Mouse (Mus musculus) heart, postnatal 0 days (tissue): Measurements from ENCODE around the gene Ppox. TPM values are rescaled to one million over a fixed set of nuclear protein-coding genes. Genes with fewer than 3 reads are reported as not detected.

Experiments
- ATAC-seq: fragments of 200-750 bp; cut with Nextera tagmentation; 2 replicates; pipeline ENCODE4 v1.8.0; 2017; ENCODE audit warnings: low read depth, moderate number of reproducible peaks, moderate library complexity; ENCODE audit not compliant: insufficient read depth
- DNase-seq: peaks from one replicate; pipeline ENCODE4 v3.0.0-alpha.2; 2016; ENCODE audit warnings: low spot score
- H3K27ac ChIP-seq: fragments of 300-500 bp; sonication (generic); 2 replicates; pipeline ENCODE4 v1.5.1; 2014; ENCODE audit warnings: low read depth, mild to moderate bottlenecking
- H3K27me3 ChIP-seq: fragments of 300-500 bp; sonication (generic); 2 replicates; pipeline ENCODE4 v1.6.1; 2014; ENCODE audit warnings: low read length, mixed read lengths; ENCODE audit not compliant: control insufficient read depth, insufficient read depth
- H3K36me3 ChIP-seq: fragments of 300-500 bp; sonication (generic); replicated peaks from 2 replicates; pipeline ENCODE4 v1.6.1; 2014; ENCODE audit warnings: low read length, mixed read lengths; ENCODE audit not compliant: control insufficient read depth, insufficient read depth
- H3K4me1 ChIP-seq: fragments of 300-500 bp; sonication (generic); 2 replicates; pipeline ENCODE4 v1.6.1; 2014; ENCODE audit warnings: antibody characterized with exemption; ENCODE audit not compliant: control insufficient read depth, insufficient read depth
- H3K4me2 ChIP-seq: fragments of 300-500 bp; sonication (generic); 2 replicates; pipeline ENCODE4 v1.6.1; 2014; ENCODE audit warnings: low read depth, mild to moderate bottlenecking, low read length, moderate library complexity
- H3K4me3 ChIP-seq: fragments of 300-500 bp; sonication (generic); 2 replicates; pipeline ENCODE4 v1.5.1; 2014; ENCODE audit warnings: low read depth, low read length
- H3K9ac ChIP-seq: fragments of 300-500 bp; sonication (generic); replicated peaks from 2 replicates; pipeline ENCODE4 v1.6.1; 2014; ENCODE audit warnings: low read depth, low read length, mixed read lengths
- H3K9me3 ChIP-seq: fragments of 300-500 bp; sonication (generic); replicated peaks from 2 replicates; pipeline ENCODE4 v1.6.1; 2016; ENCODE audit warnings: low read length; ENCODE audit not compliant: control insufficient read depth
- CTCF ChIP-seq: IDR thresholded peaks from 2 replicates; pipeline ENCODE4 v1.5.1; 2016; ENCODE audit warnings: antibody characterized with exemption, control low read depth, low read depth
- EP300 ChIP-seq: IDR thresholded peaks from 2 replicates; pipeline ENCODE4 v1.6.1; 2016; ENCODE audit warnings: antibody characterized with exemption, low read depth
- WGBS: fragments of 180-500 bp; shearing (Covaris S2); extraction: QIAGEN DNeasy Blood & Tissue Kit; methylation state at CpG from one replicate; pipeline ENCODE4 v1.1.7; 2014; 5-methylcytosine and 5-hydroxymethylcytosine counted together
- polyA plus RNA-seq: library from polyadenylated mRNA; unstranded; fragments of >200 nt; fragmentation: Nextera tagmentation; extraction: Ambion mirVana; gene quantifications from 2 replicates; pipeline ENCODE4 v1.2.1, GENCODE M21; 2015
- total RNA-seq: library from RNA; depleted of rRNA; stranded (reverse); fragments of >200 nt; gene quantifications from 2 replicates; pipeline ENCODE4 v1.2.3, GENCODE M21; 2014; ENCODE audit warnings: low replicate concordance

Ppox gene
- total and polyA plus RNA-seq, 2 experiments from 2014 or later, result 24.6 to 52.4 TPM

GRCm38 (mm10) chr1:171283188-171284160, 2.5 kb upstream of the Ppox start:
- no peak for ATAC-seq
- H3K4me3 ChIP-seq, result no peak overlapping the region
- WGBS, result 91% methylated on average over 18 of the region's 18 CpGs
- no peaks in the 10 kb centered on the region for H3K27me3 ChIP-seq
- TF ChIP-seq EP300 (no peak), CTCF (no peak)
- peaks cover 14% of the 10 kb centered on the region for H3K4me1 ChIP-seq
- H3K36me3 ChIP-seq, result peaks cover 32% of the 10 kb centered on the region
- H3K4me2 ChIP-seq, result no peak overlapping the region
- no peaks in the 10 kb centered on the region for H3K9me3 ChIP-seq
- no peak for DNase-seq
- H3K27ac ChIP-seq, result no peak overlapping the region
- no peak overlapping the region for H3K9ac ChIP-seq

DNA sequence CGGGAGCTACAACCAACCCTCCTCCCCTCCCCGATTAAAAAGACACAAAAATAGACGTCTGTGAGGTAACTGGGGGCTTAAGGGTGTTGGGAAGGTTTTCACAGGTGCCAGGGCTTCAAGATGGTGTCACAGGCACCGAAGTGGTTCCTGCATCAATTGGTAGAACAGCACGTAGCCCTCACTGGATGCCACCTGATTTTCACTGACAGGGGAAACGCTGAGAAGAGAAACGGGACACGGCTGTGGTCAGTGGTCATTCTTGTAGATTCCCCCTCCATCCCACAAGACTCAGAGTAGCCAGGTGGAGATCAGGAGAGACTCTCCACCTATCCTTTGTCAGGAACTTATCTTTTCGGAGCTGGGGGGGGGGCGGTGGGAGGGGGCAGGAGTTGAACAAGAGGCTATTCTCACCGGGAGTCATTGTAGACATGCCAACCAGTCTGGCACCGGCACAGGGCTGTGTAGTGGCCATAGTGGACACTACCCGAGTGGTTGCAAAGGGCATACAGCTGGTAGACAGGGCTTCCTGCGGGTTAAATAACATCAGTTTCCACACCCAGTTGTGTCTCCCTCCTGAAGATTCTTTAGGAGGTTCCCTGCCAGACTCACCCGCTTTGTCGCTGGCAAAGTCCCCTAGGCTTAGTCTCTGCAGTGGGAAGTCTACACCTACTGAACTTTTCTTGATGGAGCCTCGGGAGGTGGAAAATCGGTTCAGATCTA, 1.3 kb upstream of the Ppox start:
- H3K4me2 ChIP-seq, result peak overlapping the region; percentile 78
- TF ChIP-seq CTCF (no peak), EP300 (no peak)
- WGBS, result 75% methylated on average over 18 of the region's 18 CpGs
- DNase-seq (no peak), ATAC-seq (no peak)
- H3K4me3 ChIP-seq, result no peak overlapping the region; the same call in 1 of the 2 replicates
- no peak overlapping the region for H3K9ac ChIP-seq
- H3K9me3 ChIP-seq, result no peaks in the 10 kb centered on the region
- peak overlapping the region; percentile 83; the same call in 1 of the 2 replicates for H3K27ac ChIP-seq
- H3K36me3 ChIP-seq, result peaks cover 44% of the 10 kb centered on the region
- peaks cover 14% of the 10 kb centered on the region for H3K4me1 ChIP-seq
- H3K27me3 ChIP-seq, result no peaks in the 10 kb centered on the region

- peak overlapping the region; percentile 83 for H3K27ac ChIP-seq
- TF ChIP-seq EP300 (no peak), CTCF (peak; percentile 65)
- peak; percentile 62 for ATAC-seq
- peaks cover 51% of the 10 kb centered on the region for H3K36me3 ChIP-seq
- peak overlapping the region; percentile 58 for H3K9ac ChIP-seq
- peak overlapping the region; percentile 69 for H3K4me3 ChIP-seq
- peak; percentile 76 for DNase-seq
- 0% methylated on average over 10 of the region's 10 CpGs for WGBS
- no peaks in the 10 kb centered on the region for H3K9me3 ChIP-seq
- H3K4me1 ChIP-seq, result peaks cover 7% of the 10 kb centered on the region
- peak overlapping the region; percentile 78 for H3K4me2 ChIP-seq
- no peaks in the 10 kb centered on the region for H3K27me3 ChIP-seq
Observed at GRCm38 (mm10) chr1:171281528-171281923, 540 bp upstream of the Ppox start.

- Histone ChIP-seq H3K27me3 (no peaks in the 10 kb centered on the region), H3K36me3 (peaks cover 51% of the 10 kb centered on the region), H3K4me3 (peak overlapping the region; percentile 69), H3K27ac (peak overlapping the region; percentile 41), H3K9ac (peak overlapping the region; percentile 69), H3K4me2 (peak overlapping the region; percentile 78), H3K4me1 (peaks cover 7% of the 10 kb centered on the region), H3K9me3 (no peaks in the 10 kb centered on the region)
- ATAC-seq (0 out of 2 replicates have a peak, but pooled peaks have one; percentile 3), DNase-seq (no peak)
- WGBS, result 2% methylated on average over 25 of the region's 25 CpGs
- TF ChIP-seq CTCF (no peak), EP300 (no peak)
Observed at GRCm38 (mm10) chr1:171280250-171280915, 603 bp downstream of the Ppox start.

GRCm38 (mm10) chr1:171279721-171280120, 1.3 kb downstream of the Ppox start:
- no peak for DNase-seq
- H3K36me3 ChIP-seq, result peaks cover 52% of the 10 kb centered on the region
- 77% methylated on average over 5 of the region's 5 CpGs for WGBS

More at GRCm38 (mm10) chr1:171279721-171280120, 1.3 kb downstream of the Ppox start:
- Histone ChIP-seq H3K4me3 (peak overlapping the region; percentile 69; the same call in 1 of the 2 replicates), H3K27me3 (no peaks in the 10 kb centered on the region), H3K4me1 (peaks cover 7% of the 10 kb centered on the region), H3K9ac (peak overlapping the region; percentile 69), H3K27ac (no peak overlapping the region), H3K4me2 (peak overlapping the region; percentile 78; the same call in 1 of the 2 replicates), H3K9me3 (no peaks in the 10 kb centered on the region)
- ATAC-seq, result no peak
- TF ChIP-seq CTCF, result no peak
- no peak for TF ChIP-seq EP300
